Mouse (Mus musculus): ENCODE data around the gene Psmd6.

Psmd6 gene

DNA sequence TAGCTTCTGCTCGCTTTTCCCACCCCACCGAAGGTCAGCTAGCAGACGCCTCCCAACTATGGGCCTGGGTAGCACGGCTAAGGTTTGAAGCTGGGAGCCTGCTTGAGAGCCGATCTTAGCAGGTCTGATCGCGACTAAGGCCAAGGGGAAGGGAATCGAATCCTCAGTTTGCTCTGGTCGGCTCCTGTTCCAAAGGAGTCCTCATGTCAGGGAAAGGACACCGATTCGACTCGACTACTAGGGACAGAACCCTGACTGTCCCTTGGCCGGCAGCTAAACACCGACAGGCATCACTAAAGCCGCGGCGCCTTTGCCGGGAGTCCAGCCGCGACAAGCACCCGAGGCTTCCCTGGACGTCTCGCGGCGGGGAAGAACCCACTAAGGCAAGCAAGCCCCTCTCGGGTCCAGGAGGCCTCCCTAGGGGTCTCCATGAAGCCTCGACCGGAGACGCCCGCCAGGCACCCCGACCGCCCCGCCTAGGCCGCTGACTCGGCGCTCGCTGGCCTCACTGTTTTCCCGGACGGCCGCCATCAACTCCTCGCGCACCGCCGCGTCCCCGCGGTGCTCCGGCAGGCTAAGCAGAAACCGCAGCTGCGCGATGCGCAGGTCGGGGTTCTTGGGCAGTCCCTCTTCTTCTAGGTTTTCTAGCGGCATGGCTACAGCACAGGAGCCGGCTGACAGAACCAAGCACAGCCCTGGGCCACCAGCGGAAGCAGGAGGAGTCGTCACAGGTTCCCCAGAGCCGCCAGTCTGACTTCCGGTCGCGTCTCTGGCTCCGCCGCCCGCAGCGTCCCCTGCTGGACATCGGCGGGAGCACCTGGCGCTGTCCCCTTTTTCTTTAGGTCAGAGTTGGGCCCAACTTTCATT lies at the start of gene Psmd6:
Psmd6 (minus strand) TSS at position 755 of the 867 bp plus-strand sequence.
- peak; percentile 89 for DNase-seq (ENCODE audit: low spot score)

- no peak for DNase-seq (ENCODE audit: low spot score)
Measured at GRCm38 (mm10) chr14:14110710-14111109, 10.1 kb downstream of the Psmd6 start.

DNA sequence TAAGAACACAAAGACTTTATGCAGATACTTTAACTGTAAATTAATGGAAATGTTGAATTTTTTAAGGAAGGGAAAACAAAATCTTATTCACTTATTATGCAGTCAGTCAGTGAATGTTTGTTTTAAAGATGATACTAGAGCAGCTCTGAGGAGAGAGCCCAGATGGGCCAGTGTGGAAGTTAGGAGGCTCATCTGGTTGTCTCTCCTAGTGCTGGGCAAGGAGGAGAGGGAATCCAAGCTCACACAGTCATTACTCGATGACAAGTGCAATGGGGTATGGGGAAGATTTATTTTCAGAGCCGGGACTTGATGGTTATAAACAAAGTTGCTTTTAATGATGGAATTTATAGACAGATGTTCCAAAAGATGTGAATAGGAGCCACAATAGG lies 15.9 kb downstream of the Psmd6 start:
- no peak for DNase-seq (ENCODE audit: low spot score)

DNA sequence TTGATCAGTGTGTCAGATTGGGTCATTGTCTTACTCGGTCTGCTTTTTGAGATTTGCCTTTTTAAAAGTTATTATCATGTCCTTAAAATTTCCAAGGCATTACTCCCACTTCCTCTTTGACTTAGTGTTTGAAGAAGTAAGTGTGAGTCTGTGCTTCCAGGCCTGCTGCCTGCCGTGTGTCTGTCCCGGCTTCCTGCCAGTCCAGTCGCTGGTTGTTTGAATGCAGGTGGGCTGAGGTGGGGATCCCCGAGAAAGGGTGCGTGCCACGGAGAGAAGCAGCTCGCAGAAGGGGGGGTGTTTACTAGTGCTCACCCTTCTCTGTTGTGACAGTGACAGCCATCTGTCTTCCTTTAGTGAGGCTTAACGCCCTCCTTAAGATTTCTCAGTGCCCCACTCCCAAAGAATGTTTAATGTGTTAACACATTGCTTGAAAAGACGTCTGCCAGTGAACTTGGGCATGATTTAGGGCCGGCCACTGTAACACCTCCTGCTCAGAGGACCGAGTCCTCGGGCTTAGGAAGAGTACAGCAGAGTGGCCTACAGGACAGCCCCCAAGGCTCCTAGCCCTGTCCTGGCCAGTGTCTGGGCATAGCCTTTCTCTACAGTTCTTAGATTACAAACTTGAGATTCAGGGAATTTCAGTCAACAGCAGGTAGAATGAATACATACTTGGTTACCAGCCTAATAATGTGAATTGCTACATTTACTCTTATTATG lies 16.4 kb downstream of the Psmd6 start:
- DNase-seq (ENCODE audit: low spot score) = no peak

DNA sequence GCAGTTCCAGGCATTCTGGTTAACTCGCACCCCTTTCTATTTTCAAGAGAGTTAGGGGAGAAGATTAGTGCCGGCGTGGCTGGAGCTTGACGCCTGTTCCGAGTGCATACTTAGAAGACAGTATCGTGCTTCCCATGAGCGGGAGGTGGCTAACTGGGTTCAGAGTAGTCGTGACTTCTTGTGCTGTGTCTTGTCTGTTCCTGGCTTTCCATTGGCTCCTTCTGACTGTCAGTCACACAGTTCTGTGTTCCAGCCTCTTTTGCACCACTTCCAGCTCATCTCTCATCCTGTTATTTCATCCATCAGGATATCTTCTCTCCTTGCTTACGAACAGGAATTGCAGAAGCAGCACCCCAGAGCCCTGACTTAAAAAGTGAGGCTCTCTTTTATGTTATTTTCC lies 19.5 kb downstream of the Psmd6 start:
- DNase-seq (ENCODE audit: low spot score) = no peak

DNA sequence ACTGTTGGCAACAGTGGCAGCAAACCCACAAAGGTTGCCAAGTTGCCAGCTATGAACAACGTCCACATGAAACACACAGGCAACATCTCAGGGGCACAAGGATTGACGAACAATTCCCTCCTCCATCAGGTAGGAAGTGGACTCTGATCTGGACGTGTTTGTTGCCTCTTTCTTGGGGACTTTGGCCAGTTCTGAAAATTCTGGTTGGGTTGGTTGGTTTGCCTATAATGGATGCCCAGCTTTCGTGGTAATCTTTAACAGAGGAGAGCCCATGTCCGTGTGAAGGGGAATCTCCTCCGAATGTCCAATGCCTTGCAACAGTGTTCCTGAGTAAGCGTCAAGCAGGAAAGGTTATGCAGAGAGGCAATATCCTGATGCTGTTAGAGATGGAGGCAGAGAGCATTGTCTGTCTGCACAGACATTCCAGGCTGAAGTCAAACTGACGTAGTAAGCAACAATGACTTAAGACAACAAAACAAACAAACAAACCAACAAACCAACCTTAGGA lies 20.0 kb downstream of the Psmd6 start:
- DNase-seq (ENCODE audit: low spot score) = no peak

GRCm38 (mm10) chr14:14098330-14098980 lies 22.3 kb downstream of the Psmd6 start:
- peak; percentile 93 for DNase-seq (ENCODE audit: low spot score)

DNA sequence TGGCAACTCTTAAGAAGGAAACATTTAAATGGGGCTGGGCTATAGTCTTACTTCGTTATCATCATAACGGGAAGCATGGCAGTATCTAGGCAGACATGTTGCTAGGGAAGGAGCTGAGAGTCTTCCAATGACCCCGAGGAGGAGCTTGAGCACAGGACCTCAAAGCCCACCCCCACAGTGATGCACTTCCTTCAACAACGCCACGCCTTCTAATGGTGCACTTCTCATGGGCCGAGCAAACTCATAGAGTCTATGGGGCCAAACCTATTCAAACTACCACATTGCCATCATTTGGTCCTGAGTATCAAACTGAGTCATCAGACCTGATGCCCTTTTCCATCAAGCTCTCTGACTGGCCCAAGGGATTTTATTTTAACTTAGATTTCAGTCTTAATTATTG lies 30.2 kb downstream of the Psmd6 start:
- no peak for DNase-seq (ENCODE audit: low spot score)

DNA sequence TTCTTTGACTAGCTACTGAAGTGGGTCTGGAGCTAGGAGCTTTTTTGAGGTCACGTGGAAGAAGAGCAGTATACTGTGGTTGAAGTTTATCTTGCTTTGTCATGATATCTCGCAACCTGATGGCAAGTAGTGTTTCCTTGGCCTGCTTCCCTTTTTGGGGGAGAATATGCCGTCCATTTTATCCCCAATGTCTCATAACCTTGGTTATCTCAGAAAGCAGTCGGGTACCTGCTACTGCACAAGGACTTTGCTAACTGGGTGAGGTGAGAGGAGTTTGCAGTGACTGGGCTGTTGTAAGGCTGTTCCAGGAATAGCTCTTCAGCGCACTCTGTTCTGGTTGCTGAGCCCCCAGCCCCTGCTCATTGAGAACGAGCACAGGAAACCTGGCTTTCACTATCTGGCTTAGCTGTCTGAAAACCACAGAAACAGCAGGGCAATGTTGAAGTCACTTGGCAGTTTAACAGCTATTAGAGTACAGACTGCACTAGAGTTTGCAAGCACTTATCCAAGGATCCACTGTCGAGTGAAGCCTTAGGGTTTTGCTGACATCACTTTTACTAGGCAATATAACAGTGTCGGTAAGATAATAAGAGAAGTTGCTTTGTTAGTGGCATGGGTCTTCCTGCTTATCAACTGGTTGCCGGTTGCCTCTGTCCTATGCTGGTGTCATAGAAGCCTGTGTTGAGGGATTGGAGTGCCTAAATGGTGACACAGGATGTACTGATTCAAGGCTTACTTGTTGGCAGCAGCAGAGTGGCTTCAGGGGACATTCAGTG lies 32.6 kb downstream of the Psmd6 start:
- DNase-seq (ENCODE audit: low spot score) = no peak

- no peak for DNase-seq (ENCODE audit: low spot score)
Measured at GRCm38 (mm10) chr14:14087348-14087747, 33.4 kb downstream of the Psmd6 start.

DNA sequence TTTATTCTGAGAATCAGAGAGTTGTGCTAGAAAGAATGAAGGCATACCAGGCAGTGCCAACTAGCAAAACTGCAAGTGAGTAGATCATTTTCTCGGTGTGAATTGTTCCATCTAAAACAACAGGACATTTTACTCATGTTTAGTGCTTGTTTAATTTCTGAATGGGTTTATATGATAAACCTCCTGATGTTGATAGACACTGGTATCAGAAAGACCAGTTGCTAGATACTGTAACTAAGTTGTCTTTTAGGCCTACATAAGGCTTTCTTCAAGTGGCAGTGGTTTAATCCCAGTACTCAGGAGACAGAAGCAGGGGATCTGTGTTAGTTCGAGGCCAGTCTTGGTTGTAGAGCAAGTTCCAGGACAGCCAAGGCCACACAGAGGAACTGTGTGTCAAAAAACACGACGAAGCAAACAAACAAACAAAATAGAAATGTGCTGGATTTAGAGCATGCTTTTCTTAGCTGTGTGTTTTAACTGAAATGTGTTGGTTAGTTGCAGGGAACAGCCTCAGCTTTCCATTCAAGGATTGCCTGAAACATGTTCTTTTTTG lies 34.0 kb downstream of the Psmd6 start:
- DNase-seq (ENCODE audit: low spot score) = no peak

GRCm38 (mm10) chr14:14083811-14084210 lies 37.0 kb downstream of the Psmd6 start:
- DNase-seq (ENCODE audit: low spot score) = no peak

DNA sequence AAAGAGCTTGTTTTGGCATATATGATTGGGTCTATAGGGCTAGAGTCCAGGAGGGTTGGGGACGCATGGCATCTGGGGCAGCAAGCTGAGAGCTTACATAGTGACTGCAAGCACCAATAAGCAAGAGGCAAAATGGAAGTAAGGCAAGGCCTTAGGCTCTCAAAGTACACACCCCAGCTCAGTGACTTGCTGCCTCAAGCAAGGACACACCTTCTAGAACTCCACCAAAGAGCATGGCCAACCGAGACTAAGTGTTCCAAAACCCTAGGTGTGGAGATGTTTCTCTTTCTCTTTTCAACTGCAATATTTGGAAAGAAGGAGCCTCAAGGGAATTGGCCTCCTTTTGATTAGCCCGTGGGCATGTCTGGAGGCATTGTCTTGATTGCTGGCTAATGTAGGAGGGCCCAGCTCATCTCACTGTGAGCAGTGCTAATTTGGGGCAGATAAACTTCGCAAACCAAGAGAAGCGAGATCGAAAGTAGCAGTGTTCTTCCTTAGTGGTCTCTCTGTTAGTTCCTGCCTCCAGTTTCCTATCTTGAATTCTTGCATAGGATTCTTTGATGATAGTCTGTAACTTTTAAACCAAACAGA lies 40.1 kb downstream of the Psmd6 start:
- DNase-seq (ENCODE audit: low spot score) = no peak

GRCm38 (mm10) chr14:14071456-14071855 lies 49.3 kb downstream of the Psmd6 start:
- no peak for DNase-seq (ENCODE audit: low spot score)

GRCm38 (mm10) chr14:14070541-14071315 lies 50.1 kb downstream of the Psmd6 start:
- DNase-seq (ENCODE audit: low spot score) = no peak

DNA sequence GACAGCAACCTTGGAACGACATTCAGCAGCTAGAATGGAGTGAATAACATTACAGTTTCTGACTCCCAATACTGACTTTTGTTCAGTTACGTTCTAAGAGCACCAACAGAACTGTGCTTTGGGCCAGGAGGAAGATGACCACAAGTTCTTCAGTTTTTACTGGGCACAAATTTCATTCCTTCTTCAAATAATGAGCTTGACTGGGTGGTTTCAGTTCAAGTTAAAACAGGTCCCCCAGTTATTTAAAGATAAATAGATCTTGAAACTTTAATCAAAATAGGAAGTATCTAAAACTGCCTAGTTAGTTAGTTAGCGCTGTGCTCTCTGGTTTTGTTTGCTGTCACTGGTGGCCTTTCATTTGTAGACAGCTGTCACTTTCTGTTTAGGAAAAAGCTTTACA lies 52.2 kb downstream of the Psmd6 start:
- no peak for DNase-seq (ENCODE audit: low spot score)

DNA sequence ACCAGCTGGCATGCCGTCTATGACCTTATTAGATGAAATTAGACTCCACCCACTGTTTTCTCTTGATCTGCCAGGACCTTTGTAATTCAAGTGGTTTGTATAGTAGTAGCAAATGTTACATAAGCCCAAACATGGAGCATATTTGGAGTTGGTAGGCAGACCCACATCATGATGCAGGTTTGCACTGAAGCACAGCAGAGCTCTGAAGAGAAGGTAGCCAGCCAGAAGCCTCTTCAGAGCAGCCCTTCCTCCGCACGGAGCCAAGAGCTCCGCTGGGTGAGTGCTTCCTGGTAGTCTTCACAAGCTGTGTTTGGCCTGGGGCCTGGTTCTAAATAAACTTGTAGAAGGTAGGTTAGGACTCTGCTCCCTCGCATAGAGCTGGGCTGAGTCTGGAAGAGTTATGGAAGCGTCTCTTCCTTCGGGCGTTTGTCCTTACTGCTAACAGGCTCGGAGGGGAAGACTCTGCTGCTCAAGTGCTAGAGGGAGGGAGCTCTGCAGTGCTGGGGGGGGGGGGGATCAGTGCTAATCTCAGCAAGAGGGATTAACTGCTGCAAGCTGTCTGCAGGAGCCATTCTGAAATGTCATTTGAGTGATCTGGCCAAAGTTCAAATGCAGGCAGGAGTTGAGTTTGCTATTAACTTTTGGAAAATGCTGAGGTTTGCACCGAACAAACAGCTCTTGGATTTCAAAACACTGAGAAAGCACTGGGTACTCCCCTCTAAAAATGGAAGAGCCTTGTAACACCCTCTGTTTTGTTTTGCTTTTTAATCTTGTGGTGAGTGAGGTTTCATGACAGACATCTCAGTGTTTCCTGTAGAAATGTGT lies 52.9 kb downstream of the Psmd6 start:
- DNase-seq (ENCODE audit: low spot score) = peak; percentile 40

DNA sequence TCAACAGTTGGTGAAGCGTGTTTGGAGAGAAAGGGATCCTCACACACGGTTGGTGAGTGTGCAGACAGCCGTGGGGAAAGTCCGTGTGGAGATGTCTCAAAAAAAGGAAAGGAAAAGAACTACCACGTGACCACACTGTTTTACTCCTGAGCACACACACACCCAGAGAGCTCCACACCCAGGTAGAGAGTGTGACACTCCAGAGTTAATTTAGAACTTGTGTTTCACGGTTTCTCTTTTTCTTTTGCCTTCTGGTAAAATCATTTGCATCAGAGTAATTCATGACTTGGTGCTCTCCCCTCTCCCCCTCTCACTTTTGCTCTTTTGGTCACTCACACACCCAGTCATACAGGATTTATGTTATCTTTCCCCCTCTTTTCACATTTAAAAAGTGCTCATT lies 54.5 kb downstream of the Psmd6 start:
- DNase-seq (ENCODE audit: low spot score) = no peak

DNA sequence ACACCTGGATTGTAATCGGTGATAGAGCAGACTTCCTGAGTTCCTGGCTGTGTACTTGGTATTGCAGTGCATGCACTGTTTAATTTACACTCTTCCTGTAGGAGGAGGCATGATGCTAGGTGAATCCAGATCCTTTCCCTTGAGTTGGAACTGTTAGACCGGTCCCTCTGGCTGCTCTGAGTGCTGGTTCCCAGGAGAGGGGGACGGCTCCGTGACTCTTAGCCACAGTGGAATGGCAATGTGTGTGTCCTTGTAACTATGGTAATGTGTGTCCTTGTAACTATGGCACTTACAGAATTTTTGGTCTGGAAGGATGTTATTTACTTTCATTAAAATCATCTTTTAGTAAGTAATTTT lies 55.7 kb downstream of the Psmd6 start:
- DNase-seq (ENCODE audit: low spot score) = no peak
